Mouse (Mus musculus) cerebellum, adult 2 months (tissue): ENCODE data around the gene Gm9747.

Experiments used
- CTCF ChIP-seq: fragments of 200-500 bp; IDR thresholded peaks from 2 replicates; pipeline ENCODE4 v1.5.1; 2011; ENCODE audit warnings: low read depth, mild to moderate bottlenecking, control low read depth, low read length, moderate library complexity, borderline replicate concordance; ENCODE audit not compliant: insufficient read depth
- POLR2A ChIP-seq: fragments of 200-500 bp; IDR thresholded peaks from 2 replicates; pipeline ENCODE4 v1.6.1; 2011; ENCODE audit warnings: low read length, control low read depth, borderline replicate concordance; ENCODE audit not compliant: insufficient read depth

- no peak for TF ChIP-seq CTCF
- TF ChIP-seq POLR2A: no peak
Observed at GRCm38 (mm10) chr1:82221462-82221861, 11.4 kb upstream of the Gm9747 start.
